Mouse (Mus musculus): ENCODE measurements around the gene Eya2.
"Not testable (repeated sequence)": the region's sequence is repeated elsewhere in the genome, so short reads cannot be mapped to it uniquely, and the experiment has no call there.

The Eya2 gene

GRCm38 (mm10) chr2:165594907-165595675 lies at the start of gene Eya2:
Eya2 (plus strand) TSS chr2:165595032.
- DNase-seq (ENCODE audit: low read depth, low spot score), result no peak

DNA sequence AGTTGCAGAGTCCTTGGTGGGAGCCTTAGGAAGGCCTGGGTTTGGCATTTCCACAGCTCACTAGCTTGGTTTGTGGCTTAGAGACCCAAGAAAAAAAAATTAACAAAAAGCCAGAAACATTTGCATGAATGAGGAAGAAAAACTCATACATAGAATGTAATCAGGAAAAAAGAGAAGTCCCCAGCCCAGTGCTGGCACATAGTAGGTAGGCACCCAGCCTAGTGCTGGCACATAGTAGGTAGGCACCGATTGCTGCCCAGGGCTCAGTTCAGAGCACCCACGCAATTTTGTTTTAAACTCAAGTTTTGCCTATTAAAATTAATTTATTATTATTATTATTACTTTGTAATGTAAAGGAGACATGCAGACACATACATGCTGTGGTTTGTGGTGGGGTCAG lies 49.1 kb upstream of the Eya2 start:
- DNase-seq (ENCODE audit: low read depth, low spot score), result no peak

DNA sequence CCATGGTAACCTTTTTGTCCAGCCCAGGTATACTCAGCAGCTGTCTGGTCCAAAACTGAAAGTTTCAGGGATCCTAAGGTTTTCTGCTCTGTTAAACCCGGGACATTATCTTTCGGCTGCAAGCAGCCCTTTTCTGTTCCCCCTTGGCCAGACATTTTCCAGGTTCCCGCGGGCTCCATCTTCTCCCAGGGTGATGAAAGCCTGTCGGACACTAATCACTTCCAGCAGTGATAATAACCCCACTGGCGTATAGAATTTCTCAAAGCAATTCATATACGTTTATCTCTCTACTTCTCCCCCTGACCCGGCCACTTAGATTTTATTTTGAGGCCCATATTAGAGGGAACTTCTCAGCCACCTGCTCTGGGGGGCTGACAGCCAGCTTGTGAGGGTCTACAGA lies 48.5 kb upstream of the Eya2 start:
- no peak for DNase-seq (ENCODE audit: low read depth, low spot score)

DNA sequence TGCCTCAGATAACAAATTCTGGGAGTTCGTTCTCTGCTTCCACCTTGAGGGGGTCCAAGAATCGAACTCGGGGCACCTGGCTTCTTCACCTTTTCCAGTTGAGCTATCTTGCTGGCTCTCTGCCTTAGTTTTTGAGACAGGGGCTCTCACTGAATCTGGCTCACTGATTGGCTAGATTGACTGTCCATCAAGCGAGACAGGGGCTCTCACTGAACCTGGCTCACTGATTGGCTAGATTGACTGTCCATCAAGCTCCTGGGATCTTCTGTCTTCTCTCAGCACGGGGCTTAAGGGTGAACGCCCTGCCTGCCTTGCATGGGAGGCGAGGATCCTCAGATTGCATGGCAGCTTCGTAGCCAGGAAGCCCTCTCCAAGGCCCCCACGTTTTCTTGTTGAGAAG lies 47.4 kb upstream of the Eya2 start:
- peak; percentile 58 for DNase-seq (ENCODE audit: low read depth, low spot score)

DNA sequence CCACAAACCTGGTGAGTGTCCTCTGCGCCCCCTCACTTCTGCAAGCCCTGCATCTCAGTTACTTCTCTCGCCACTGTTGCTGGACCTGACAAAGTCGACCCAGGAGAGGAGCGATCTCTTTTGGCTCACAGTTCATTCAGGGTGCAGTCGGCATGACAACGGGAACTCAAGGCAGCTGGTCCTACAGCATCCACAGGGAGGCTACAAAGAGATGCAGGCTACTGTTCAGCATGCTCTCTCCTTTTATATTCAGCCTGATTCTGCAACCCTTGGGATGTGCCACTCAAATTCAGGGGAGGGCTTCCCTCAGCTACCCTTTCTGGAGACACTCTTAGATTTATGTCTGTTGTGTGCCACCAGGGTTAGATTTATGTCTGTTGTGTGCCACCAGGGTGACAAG lies 46.2 kb upstream of the Eya2 start:
- peak; percentile 12 for DNase-seq (ENCODE audit: low read depth, low spot score)

- DNase-seq (ENCODE audit: low read depth, low spot score), result not testable (repeated sequence)
Measured at GRCm38 (mm10) chr2:165550410-165550809, 44.4 kb upstream of the Eya2 start.

GRCm38 (mm10) chr2:165554066-165554465 lies 40.8 kb upstream of the Eya2 start:
- no peak for DNase-seq (ENCODE audit: low read depth, low spot score)

DNA sequence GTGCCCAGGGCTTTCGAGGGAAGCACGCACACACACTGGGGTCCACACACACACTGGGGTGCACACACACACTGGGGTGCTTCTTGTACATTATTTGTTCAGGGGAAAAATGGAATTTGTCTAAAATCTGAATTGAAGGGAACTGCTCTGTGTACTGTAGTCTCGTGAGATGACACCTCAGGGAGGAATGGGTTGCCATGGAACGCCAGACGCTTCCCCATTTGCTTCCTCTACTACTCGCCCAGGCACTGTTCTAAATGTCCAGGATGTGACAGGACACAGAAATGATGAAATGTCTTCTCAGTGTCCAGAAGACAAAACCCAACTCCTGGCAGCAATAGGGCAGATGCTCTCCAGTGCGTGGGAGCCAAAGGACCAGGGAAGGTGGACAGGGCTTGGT lies 37.6 kb upstream of the Eya2 start:
- no peak for DNase-seq (ENCODE audit: low read depth, low spot score)

DNA sequence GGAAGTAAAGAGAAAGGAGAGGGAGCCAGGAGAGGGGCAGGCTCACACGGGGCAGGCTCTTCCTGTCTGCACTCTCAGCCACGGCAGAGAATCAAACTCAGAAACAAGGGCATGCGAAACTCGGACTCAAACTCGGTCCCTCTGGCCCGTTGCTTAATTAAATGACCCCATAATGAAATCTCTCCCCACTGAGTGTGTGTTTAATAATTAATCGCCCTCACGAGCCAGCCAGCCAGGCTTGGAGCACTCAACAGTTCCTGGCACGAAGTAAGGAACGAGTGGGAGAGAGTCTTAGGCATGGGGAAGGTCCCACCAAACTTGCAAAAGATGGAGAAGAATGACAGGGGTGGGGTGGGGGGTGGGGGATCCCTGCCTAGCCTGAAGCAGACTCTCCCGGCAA lies 35.9 kb upstream of the Eya2 start:
- DNase-seq (ENCODE audit: low read depth, low spot score), result no peak

- DNase-seq (ENCODE audit: low read depth, low spot score), result no peak
Measured at GRCm38 (mm10) chr2:165559506-165560235, 35.2 kb upstream of the Eya2 start.

DNA sequence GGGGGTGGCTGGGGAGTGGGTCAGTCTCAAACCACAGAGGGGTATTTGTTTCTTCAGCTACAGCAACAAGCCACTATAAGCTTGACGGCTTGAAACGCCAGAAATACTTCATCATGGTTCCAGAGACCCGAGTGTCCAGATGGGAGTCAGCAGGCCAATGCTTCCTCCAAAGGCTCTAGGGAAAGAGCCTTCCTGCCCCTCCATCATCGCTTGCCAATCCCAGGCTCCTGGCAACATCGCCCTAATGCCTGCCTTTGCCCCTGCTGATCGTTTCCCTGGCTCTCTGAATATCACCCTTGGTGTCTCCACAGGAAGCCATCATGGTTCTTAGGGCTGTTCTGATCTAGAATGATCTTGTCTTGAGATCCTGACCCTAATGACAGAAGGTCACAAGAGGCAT lies 33.0 kb upstream of the Eya2 start:
- DNase-seq (ENCODE audit: low read depth, low spot score), result no peak

GRCm38 (mm10) chr2:165563298-165564058 lies 31.4 kb upstream of the Eya2 start:
- peak; percentile 57 for DNase-seq (ENCODE audit: low read depth, low spot score)

GRCm38 (mm10) chr2:165564101-165564500 lies 30.7 kb upstream of the Eya2 start:
- no peak for DNase-seq (ENCODE audit: low read depth, low spot score)

DNA sequence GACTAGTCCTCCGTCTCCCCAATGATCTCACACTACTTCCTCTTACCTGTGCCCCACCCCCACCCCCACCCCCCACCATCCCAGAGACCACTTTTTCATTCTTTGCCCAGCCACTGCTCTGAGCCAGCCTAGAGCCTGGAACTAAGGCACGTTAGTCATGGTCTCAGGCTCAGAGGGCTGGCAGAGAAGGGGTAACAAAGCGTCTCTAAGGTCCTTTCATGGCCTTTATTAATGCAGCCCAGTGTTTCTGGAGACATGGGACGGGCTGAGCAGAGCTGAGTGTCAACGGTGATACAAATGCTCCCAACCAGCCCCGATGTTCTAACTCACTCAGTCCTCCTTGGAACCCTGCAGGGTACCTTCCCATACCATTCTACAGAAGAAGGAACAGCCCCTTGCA lies 30.2 kb upstream of the Eya2 start:
- DNase-seq (ENCODE audit: low read depth, low spot score), result no peak

GRCm38 (mm10) chr2:165566898-165567297 lies 27.9 kb upstream of the Eya2 start:
- DNase-seq (ENCODE audit: low read depth, low spot score), result no peak

DNA sequence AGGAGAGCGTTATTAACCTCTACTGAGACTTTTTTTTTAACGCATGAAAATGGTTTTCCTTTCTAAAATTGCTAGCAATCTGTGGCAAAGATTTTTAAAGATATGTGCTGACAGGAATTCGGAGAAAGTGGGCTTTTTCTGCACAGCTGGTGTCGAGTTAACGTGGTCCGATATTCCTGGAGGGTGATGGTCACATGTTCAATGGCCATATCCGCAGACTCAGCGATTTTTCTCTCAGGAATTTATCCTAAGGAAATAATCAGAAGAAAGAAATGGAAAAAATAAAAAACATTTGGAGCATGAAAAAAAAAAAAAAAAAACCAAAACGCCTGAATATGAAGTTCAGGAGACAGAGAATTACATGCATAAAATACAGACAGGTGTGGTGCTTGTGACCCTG lies 27.0 kb upstream of the Eya2 start:
- DNase-seq (ENCODE audit: low read depth, low spot score), result no peak

DNA sequence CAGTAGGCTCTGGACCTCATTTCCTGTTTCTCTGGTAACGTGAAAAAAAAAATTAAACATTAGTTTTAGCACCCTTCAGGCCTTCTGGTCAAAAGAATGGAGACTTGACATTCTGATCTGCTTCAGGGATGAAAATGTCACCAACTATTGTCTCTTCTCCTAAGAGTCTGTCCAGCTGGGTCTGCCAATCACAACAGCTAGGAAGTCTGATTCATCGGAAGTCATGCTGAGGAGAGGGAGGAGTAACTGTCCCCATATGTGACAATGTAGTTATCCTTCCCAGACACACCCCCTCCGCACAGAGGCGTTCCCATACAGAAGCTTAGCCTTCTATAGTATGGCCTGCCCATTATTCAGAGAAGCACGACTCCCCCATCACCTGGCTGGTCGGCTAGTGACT lies 25.9 kb upstream of the Eya2 start:
- DNase-seq (ENCODE audit: low read depth, low spot score), result no peak

- no peak for DNase-seq (ENCODE audit: low read depth, low spot score)
Measured at GRCm38 (mm10) chr2:165571216-165571778, 23.5 kb upstream of the Eya2 start.

GRCm38 (mm10) chr2:165583044-165583443 lies 11.8 kb upstream of the Eya2 start:
- DNase-seq (ENCODE audit: low read depth, low spot score), result no peak

- DNase-seq (ENCODE audit: low read depth, low spot score), result no peak
Measured at GRCm38 (mm10) chr2:165583518-165583917, 11.3 kb upstream of the Eya2 start.

- DNase-seq (ENCODE audit: low read depth, low spot score), result no peak
Measured at GRCm38 (mm10) chr2:165584563-165584962, 10.3 kb upstream of the Eya2 start.

DNA sequence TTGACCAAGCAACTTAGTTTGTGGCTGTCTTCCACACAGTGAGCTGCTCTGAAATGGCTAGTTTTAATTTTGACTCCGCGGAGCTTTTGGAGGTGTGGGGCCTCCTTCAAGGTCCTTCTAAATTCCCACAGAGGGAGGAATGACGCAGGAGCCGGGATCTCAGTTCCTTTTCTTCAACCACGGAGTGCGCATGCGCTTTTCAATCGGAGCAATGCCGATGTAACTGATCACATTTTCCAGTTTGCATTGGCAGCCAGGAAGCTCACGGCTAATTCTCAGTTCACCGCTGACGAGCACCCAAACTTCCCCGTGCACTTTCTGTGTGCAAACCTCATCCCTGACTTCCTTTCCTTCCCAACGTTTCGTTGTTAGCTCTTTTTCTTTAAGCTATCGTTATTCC lies 4.1 kb upstream of the Eya2 start:
- DNase-seq (ENCODE audit: low read depth, low spot score), result no peak
